Mouse (Mus musculus): Measurements from ENCODE around the gene Neurog2.

Neurog2 gene

DNA sequence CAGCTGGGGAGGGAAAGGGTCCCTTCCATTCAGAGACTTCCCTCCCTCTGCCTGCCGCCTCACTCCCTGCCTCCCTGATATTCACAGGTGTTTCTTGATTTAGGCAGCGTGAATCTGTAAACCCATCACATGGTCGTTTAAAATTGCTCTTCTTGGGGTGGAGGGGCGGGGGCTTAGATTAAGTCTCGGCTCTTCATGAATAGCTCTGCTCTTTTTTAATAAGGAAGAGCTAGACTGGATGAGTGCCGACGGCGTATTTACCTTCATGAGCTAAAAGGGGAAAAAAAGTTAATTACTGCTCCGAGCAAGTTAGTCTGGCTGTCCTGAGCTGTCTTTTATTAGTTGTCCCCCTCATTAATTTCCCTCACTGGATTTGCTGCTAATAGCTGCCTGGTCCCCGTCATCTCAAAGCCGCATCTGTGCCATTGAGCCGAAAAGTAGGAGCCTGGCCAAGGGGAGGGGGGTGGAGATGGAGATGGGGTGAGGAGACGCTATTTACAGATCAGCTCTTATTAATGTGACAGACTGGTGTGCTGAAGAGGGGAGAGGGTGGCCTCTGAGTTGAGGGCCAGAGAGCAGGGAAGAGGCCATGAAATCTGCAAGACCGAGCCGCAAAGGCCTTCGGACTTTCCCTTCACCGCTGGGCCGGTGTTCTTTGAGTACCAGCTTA, 13.4 kb downstream of the Neurog2 start:
- no peak for DNase-seq (ENCODE audit: low spot score)

DNA sequence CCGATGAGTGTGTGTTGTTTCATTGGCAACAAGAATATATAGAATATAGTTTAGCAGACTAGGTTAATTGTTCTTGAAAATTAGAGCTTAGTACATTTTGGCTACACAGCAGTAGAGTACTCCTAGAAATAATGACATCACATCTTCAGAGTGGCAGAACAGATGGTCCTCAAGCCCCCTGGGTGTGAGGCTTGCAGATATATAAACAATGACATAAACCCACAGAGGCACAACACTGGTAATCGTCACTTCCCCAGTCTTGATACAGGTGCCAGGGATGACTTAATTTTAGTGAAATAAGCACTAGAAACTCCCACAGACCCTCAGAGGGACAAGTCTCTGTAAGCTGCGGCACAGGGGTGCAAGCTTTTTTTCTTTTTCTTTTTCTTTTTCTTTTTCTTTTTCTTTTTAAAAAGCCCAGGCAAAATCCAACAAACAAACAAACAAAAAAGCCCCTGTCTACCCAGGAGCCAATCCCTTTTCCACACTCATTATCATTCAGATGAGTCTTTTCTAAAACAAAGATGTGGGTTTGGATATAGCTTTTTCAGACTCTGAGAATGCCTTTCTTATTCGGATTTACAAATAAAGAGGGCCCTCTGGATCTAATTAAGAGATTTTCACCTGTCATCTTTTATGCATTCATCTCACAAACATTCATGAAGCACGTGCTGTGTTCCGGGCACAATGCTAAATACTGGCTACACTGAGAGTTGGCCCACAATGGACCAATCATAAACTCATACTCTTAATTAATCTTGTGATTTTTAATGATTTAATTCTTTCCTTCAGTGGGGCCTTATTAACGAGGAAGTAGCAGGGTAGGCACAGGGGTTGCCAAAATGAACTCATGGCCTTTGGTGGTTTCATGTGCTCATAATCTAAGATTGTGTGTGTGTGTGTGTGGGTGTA, 19.1 kb downstream of the Neurog2 start:
- DNase-seq (ENCODE audit: low spot score) = no peak

DNA sequence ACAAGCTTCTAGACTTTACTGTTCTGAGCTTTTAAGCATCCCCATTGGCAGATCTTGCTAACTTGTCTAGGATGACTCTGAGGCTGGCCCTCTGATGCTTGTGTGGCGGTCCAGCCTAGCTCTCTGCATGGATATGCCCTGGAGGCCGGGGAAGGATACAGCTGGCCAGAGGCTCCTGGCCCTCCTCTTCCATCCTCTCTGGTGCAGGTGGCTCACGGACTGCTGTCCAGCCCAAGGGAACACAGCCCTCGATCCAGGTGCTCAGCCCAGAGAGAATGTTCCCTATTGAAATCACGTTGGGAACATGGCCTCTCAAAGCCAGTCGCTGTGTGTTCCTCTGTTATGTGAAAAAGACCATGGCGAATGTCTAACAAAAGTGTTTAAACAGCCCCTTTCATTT, 27.8 kb downstream of the Neurog2 start:
- DNase-seq (ENCODE audit: low spot score) = no peak

DNA sequence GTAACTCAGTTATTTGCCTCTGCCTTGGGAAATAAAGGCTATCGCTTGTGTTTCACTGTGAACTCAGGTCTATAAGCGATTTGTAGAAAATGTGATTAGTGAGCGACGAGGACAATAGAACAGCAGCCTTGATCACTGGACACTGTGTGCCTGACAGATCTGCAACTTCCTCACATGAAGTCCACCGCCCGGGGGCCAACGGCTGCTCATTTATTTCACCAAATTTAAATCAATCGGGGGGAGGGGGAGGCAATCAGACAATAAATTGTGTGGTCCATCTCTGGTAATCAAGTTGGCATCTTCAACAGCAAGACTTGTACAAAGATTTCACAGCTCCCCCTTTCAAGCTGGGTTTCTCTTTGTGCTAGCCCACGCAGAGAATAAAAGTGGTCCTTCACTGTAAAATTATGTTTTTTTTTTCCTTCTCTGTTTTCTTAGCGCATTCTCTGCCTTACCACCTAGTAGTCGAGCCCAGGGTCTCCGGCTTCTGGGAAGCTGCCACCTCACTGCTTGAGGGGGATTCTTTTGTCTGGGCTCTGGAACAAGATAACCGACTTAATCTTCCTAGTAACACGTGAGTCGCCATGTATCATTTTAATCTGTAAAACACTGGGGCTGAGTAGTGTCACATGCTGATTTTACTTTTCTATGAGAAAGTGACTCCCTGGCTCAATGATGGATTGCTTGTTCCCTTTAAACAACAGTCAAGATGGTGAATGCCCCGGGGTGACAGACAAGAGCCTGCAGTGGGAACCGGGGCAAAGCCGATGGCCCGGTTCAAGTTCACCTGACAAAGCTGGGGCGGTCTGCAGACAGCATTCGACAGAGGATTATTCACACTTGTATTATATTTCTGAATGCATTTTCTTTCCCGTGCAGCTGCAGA, 29.0 kb downstream of the Neurog2 start:
- DNase-seq (ENCODE audit: low spot score) = no peak

DNA sequence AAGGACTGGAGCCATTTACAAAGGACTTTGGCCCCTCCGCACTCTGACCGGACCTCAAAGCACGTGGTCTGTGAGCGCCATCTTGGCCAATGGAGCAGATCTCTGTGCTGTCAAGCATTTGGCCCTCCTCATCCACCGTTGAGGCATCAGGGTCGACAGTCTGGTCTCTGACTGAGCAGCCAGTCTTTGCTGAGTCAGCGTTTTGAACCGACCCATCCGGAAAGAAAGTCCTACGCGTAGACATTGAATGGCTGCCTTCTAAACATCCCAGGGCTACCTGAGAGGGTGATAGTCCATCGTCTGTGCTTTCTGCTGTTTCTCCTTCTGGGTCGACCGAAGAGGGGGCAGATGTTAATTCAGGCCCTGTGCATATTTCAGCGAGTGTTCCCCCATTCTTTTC, 46.8 kb downstream of the Neurog2 start:
- no peak for DNase-seq (ENCODE audit: low spot score)

All from urinary bladder, postnatal 14 days (tissue).